Mouse (Mus musculus) left cerebral cortex, postnatal 10 days (tissue): ENCODE results near the gene Lclat1. TPM values are rescaled to one million over a fixed set of nuclear protein-coding genes. Genes with fewer than 3 reads are reported as not detected.

Experiments used
- DNase-seq, 2 experiments: peaks; one replicate each; pipeline ENCODE4 v3.0.0; 2021 to 2022; ENCODE audit warnings: low spot score in 2 of 2, mixed read lengths in 1 of 2; ENCODE audit errors: extremely low spot score in 1 of 2
- intact Hi-C: fragments of 180-260 bp; cut with DNase I; formaldehyde crosslinking; loops from one replicate; pipeline ENCODE4 v1.15.1; 2025
- total RNA-seq, 2 experiments: library from RNA; stranded (reverse); gene quantifications; 2 replicates each; pipeline ENCODE4 v1.2.3; 2021

Lclat1 gene
- total RNA-seq, 2 experiments from 2014 or later, result 41.1 to 44.3 TPM

- intact Hi-C loops, result no loop called here
- peak in 1 of 2 experiments; percentile 67 for DNase-seq
Measured at GRCm38 (mm10) chr17:73174083-73174562, 66.3 kb downstream of the Lclat1 start.

DNA sequence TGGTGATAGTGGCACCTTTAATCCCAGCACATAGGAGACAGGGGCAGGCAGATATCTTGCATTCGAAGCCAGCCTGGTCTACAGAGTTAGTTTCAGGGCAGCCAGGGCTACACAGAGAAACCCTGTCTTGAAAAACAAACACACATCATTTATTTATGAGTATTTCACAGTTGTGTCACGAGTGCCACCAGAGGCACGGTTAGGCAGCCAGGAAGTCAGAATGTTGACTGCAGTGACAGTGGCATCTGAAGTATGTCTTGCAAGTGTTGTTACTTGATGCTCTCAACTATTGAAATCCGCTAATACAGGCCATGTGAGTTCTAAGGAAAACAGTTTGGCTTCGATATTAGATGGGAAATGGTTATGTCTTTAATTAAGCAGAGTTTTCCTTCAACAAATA is 67.9 kb downstream of the Lclat1 start:
- no peak for DNase-seq
- intact Hi-C loops, result no loop called here

DNA sequence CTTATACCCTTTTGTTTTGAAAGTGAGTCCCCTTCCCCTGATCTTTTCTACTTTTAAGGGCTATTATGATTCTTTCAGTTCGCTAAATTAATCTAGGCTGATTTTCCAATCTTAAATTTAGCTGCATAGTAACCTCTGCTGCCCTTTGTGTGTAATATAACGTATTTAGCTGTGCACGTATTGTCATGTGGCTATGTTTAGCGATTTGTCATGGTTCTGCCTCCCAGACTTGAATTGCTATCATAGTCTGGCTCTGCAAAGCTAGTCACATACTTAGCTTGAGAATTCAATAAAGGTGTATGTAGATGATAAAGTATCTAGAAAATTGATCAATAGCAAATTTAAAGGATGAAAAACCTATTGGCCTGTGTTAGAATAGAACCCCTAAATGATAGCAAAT is 69.3 kb downstream of the Lclat1 start:
- intact Hi-C loops, result no loop called here
- DNase-seq, result no peak

- intact Hi-C loops, result no loop called here
- DNase-seq, result no peak
Measured at GRCm38 (mm10) chr17:73186929-73187328, 79.1 kb downstream of the Lclat1 start.

DNA sequence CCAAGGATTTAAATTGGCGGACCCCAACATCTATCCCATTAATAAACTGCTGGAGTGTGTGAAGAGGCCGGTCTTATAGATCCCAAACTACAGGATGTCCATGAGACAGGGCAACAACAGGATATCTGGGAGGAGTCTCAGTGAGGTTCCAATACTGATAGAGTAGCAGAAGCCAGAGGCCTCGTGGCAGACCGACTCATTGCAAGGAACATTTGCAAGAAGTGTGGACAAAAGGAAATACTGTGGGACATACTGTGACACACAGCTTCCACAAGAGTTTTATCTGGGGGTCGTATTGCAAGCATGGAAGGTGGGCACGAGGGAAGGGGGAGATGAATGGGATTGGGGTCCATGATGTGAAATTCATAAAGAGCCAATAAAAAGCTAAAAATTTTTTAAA is 86.4 kb downstream of the Lclat1 start:
- intact Hi-C loops, result no loop called here

GRCm38 (mm10) chr17:73194575-73194974 is 86.8 kb downstream of the Lclat1 start:
- peak in 1 of 2 experiments; percentile 32 for DNase-seq
- intact Hi-C loops, result no loop called here

More for the DNA sequence above, 86.4 kb downstream of the Lclat1 start:
- DNase-seq, result no peak

GRCm38 (mm10) chr17:73195074-73195723 is 87.4 kb downstream of the Lclat1 start:
- intact Hi-C loops, result no loop called here
- DNase-seq, result no peak

- peak in 1 of 2 experiments; percentile 26 for DNase-seq
- intact Hi-C loops, result no loop called here
Measured at GRCm38 (mm10) chr17:73196139-73196538, 88.4 kb downstream of the Lclat1 start.

- no peak for DNase-seq
- intact Hi-C loops, result no loop called here
Measured at GRCm38 (mm10) chr17:73197724-73198123, 89.9 kb downstream of the Lclat1 start.

GRCm38 (mm10) chr17:73199387-73199786 is 91.6 kb downstream of the Lclat1 start:
- intact Hi-C loops, result no loop called here
- DNase-seq, result no peak

GRCm38 (mm10) chr17:73200380-73200779 is 92.6 kb downstream of the Lclat1 start:
- DNase-seq, result no peak
- intact Hi-C loops, result no loop called here

- no peak for DNase-seq
- intact Hi-C loops, result no loop called here
Measured at GRCm38 (mm10) chr17:73203642-73204332, 96.0 kb downstream of the Lclat1 start.

GRCm38 (mm10) chr17:73210960-73211531 is 103.3 kb downstream of the Lclat1 start:
- intact Hi-C loops, result no loop called here
- no peak for DNase-seq

GRCm38 (mm10) chr17:73212754-73213153 is 105.0 kb downstream of the Lclat1 start:
- intact Hi-C loops, result no loop called here
- DNase-seq, result no peak

GRCm38 (mm10) chr17:73213187-73213586 is 105.4 kb downstream of the Lclat1 start:
- intact Hi-C loops, result no loop called here
- no peak for DNase-seq

- no peak for DNase-seq
- intact Hi-C loops, result no loop called here
Measured at GRCm38 (mm10) chr17:73213677-73214076, 105.9 kb downstream of the Lclat1 start.

DNA sequence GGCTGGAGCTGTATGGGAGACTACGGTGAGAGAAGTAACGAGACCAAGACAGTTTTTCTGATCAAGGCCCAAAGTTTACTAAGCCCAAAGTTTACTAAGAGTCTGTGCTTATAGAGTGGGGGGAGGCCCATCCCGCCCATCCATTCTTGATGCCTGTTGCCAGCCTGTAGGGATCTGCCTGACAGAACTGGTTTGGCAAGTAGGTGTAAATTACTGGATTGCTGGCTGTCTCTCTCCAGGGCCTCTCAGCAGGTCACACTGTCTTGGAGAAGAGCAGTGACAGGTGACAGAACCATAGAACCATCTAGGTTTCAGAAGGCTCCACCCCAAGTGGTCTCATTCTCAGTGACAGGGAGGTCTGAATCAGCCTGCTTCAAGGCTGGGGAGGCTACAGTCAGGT is 109.5 kb downstream of the Lclat1 start:
- no peak for DNase-seq
- intact Hi-C loops, result no loop called here

DNA sequence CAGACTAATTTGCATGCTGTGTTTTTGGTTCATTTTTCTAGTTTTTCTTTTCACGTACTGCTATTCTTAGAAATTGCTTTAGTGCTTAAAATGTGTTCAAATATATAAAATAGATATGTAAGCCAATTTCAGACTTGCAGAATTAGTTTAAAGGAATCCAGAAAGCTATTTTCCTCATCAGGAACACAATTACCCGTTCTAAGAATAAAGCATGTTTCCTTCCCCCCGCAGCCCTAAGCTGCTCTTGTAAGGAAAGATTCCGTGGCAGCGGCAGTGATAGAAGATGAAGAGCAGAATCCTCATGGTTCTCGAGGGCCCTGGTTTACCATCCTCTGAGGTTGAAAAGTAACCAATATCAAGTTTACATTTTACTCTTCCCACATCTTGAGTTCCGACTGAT is 113.0 kb downstream of the Lclat1 start:
- intact Hi-C loops, result no loop called here
- peak in 1 of 2 experiments; percentile 24 for DNase-seq

GRCm38 (mm10) chr17:73222077-73222476 is 114.3 kb downstream of the Lclat1 start:
- intact Hi-C loops, result no loop called here
- DNase-seq, result no peak

- no peak for DNase-seq
- intact Hi-C loops, result no loop called here
Measured at GRCm38 (mm10) chr17:73225442-73225841, 117.7 kb downstream of the Lclat1 start.
